In the genomic region with DNA sequence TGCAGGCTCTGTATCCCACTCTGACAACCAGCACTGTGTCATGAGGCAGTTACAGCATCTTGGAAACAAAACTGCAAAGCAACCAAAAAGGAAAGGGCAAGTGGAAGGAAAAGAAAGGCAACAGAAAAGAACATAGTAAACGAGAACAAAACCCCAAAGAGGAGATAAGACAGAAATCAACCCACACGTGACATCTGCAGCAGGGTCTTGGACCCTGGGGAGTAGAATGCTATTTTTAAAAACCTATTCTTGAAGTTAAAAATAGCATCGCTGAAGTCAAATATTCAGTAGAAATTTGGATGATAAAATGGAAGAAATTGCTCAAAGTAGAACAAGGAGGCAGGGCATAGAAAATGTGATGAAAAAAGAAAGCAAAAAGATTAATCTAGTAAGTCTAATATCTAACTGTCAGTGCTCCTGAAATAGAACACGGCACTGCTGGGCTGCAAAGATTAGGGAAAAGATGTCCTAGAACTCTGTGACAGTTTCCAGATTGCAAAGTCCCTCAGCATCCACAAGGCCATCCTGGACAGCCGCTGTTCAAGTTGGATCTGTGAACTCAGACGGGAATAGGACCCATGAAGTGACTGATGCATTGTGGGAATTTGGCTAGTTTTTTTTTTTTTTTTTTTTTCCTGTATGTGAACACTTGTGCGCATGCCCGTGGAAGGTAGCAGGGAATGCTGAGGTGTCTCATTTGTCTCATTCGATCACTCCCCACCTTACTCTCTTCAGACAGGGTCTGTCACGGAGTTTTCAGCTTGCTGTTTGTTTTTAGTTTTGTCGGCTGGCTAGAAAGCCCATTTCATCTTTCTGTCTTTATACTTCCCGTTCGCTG, we compare ENCODE assay signal across 1 mouse cellular context.
TF ChIP-seq lines count a peak whose summit lies in the region.

No protein-coding gene starts in this region.

TF ChIP-seq in CH12.LX, 34 proteins besides CTCF, POLR2A, EP300 and RAD21 (continued from another document):
- peak; percentile 65 for TF ChIP-seq BHLHE40 (IDR thresholded peaks at IDR 0.05; ENCODE audit: low read depth, low read length)
- no peak for TF ChIP-seq E2F4 (IDR thresholded peaks at IDR 0.05; ENCODE audit: insufficient replicate concordance, low read depth, low read length)
- TF ChIP-seq MEF2A (IDR thresholded peaks at IDR 0.05; ENCODE audit: borderline replicate concordance, low read depth, low read length): peak; percentile 41; the same call in 1 of the 2 replicates
- TF ChIP-seq IRF4 (IDR thresholded peaks at IDR 0.05; ENCODE audit: low read depth, low read length): no peak
- TF ChIP-seq USF2 (conservative IDR thresholded peaks at IDR 0.05; ENCODE audit: low read depth, low read length): no peak
- no peak for TF ChIP-seq HCFC1 (IDR thresholded peaks at IDR 0.05; ENCODE audit: low read depth, low read length)
- TF ChIP-seq CHD2 (IDR thresholded peaks at IDR 0.05; ENCODE audit: low read length): no peak
- peak; percentile 72 for TF ChIP-seq NRF1 (IDR thresholded peaks at IDR 0.05; ENCODE audit: low read depth, low read length)
- TF ChIP-seq PAX5 (IDR thresholded peaks at IDR 0.05; ENCODE audit: low read length): no peak
- TF ChIP-seq ZNF384 (IDR thresholded peaks at IDR 0.05; ENCODE audit: low read depth, low read length): peak; percentile 94
